Mouse (Mus musculus): ENCODE measurements around the gene Drap1.

- TF ChIP-seq E2F4 (IDR thresholded peaks at IDR 0.05; ENCODE audit: borderline replicate concordance, low read depth, low read length) (no peak), ZNF384 (IDR thresholded peaks at IDR 0.05; ENCODE audit: low read depth, low read length) (no peak), SMC3 (IDR thresholded peaks at IDR 0.05; ENCODE audit: low read depth, low read length) (no peak), GATA1 (IDR thresholded peaks at IDR 0.05; ENCODE audit: low read depth, low read length) (no peak), CTCF (IDR thresholded peaks at IDR 0.05 in 2 of 3, conservative IDR thresholded peaks at IDR 0.05 in 1 of 3; ENCODE audit: control insufficient read depth in 1 of 3, insufficient read depth in 1 of 3, low read depth in 2 of 3, low read length in 3 of 3, poor library complexity in 1 of 3, severe bottlenecking in 1 of 3) (no peak), TAL1 (IDR thresholded peaks at IDR 0.05; ENCODE audit: low read length) (no peak), POLR2A (IDR thresholded peaks at IDR 0.05; ENCODE audit: control insufficient read depth in 1 of 2, insufficient read depth in 1 of 2, low read depth in 1 of 2, low read length in 2 of 2, poor library complexity in 1 of 2) (no peak), MEF2A (IDR thresholded peaks at IDR 0.05; ENCODE audit: extremely low read depth, insufficient replicate concordance, low read depth, low read length, poor library complexity, severe bottlenecking) (no peak), POLR2AphosphoS2 (IDR thresholded peaks at IDR 0.05; ENCODE audit: low read length) (no peak), UBTF (IDR thresholded peaks at IDR 0.05; ENCODE audit: borderline replicate concordance, insufficient read depth, low read depth, low read length) (no peak)
Measured at GRCm38 (mm10) chr19:5457746-5458442, 33.1 kb upstream of the Drap1 start, which contains the start of gene Ccdc85b.
